Mouse (Mus musculus) adrenal gland, postnatal 36 days (tissue): Measurements from ENCODE around the gene Srarp. TPM values are rescaled to one million over a fixed set of nuclear protein-coding genes. Genes with fewer than 3 reads are reported as not detected.

Source experiments
- DNase-seq, 2 experiments: peaks; one replicate each; pipeline ENCODE4 v3.0.0; 2021; ENCODE audit warnings: mixed read lengths in 1 of 2
- total RNA-seq, 2 experiments: library from RNA; stranded (reverse); gene quantifications; 2 replicates each; pipeline ENCODE4 v1.2.3; 2021

Srarp gene
- total RNA-seq, 2 experiments from 2014 or later, result not detected

- DNase-seq, result no peak
Observed at GRCm38 (mm10) chr4:141389366-141390150, 46.3 kb downstream of the Srarp start.

- no peak for DNase-seq
Observed at GRCm38 (mm10) chr4:141387933-141388332, 48.0 kb downstream of the Srarp start.

DNA sequence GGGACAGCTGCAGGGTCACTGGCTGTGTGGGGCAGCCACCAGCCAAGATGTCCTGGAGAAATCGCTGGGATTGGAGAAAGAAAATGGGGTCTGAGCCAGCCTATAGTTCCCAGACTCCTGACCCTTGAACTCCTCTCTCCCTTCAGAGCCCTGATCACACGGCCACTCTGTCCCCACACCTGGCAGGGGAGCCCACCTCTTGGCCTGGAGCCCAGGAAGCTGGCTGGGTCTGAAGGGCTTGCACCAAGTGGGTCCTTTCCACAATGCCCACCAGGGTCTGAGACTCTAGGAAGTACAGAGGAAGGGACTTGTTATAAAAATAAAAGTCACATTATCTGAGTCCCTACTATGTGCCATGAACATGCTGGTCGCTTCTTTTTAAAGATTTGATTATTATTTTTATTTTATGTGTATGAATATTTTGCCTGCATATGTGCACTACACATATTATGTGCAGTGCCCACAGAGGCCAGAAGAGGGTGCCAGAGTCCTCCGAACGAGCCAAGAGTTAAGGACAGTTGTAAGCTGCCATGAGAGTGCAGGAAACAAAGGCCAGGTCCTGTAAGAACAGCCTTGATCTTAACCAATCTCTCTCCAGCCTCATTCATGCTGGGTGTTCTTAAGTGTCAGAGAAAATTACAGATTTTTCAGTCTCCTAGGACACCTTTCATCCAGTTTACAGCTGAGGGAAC is 48.7 kb downstream of the Srarp start:
- DNase-seq, result peak; percentile 79 to 82

DNA sequence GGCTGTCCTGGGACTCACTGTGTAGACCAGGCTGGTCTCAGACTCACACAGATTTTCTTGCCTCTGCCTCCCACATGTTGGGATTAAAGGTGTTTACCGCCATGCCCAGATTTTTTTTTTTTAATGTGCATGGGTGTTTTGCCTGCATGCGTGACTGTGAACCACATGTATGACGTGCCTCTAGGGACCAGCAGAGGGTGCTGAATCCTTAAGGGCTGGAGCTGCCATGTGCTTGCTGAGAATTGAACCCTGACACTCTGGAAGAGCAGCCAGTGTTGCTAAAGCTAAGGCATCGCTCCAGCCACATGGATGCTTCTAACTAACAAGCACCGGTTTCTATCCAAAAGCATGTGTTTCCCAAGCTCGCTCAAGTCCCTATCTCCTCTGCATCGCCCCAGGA is 49.8 kb downstream of the Srarp start:
- DNase-seq, result no peak

DNA sequence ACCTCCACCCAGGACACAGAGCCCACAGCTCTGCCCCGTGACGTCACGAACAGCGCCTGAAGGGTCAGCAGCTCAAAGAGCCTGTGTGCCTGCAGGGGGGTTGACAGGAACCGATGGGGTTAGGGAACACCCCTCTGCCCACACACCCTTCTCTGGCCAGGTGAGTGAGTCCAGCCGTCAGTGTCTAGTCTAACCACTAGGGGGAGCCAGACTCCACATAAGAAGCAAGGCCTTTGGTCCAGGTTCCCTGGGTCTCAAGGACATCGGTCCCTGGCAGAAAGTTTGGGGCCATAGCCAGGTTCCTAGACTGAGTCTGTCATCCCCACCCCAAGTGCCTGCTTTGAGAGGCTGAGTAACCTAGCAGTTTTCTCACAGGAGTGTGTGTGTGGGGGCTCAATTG is 50.6 kb downstream of the Srarp start:
- peak; percentile 59 to 69 for DNase-seq

Other genes starting within 250 kb of the Srarp start
- gene Rsg1, start 222.1 kb downstream of the Srarp start, total RNA-seq, result 1 to 10 TPM in 1 of 2 experiments, under 1 TPM in 1; 0.96 to 1.2 TPM
- gene Arhgef19, start 196.6 kb downstream of the Srarp start, total RNA-seq, result 10 to 100 TPM; 31.2 to 75.4 TPM
- gene Epha2, start 134.9 kb downstream of the Srarp start, total RNA-seq, result 10 to 100 TPM; 14.4 to 23.6 TPM
- 1 to 10 TPM; 1.8 to 2.7 TPM for gene Fam131c, start 67.9 kb downstream of the Srarp start, total RNA-seq
- gene Clcnka, start 37.4 kb downstream of the Srarp start, total RNA-seq, result not detected
- gene Clcnkb, start 20.1 kb downstream of the Srarp start, total RNA-seq, result not detected
- under 1 TPM; 0.33 to 0.46 TPM for gene Hspb7, start 15.3 kb downstream of the Srarp start, total RNA-seq
- gene Zbtb17, start 8.5 kb upstream of the Srarp start, total RNA-seq, result 10 to 100 TPM; 14.8 to 18.7 TPM
- gene Spen, start 102.5 kb upstream of the Srarp start, total RNA-seq, result 10 to 100 TPM; 49.9 to 58.3 TPM
- 10 to 100 TPM in 1 of 2 experiments, 1 to 10 TPM in 1; 9.5 to 12.9 TPM for gene Fblim1, start 170.0 kb upstream of the Srarp start, total RNA-seq
- gene Tmem82, start 182.5 kb upstream of the Srarp start, total RNA-seq, result 1 to 10 TPM in 1 of 2 experiments, under 1 TPM in 1; 0.79 to 1.3 TPM
- gene Slc25a34, start 187.7 kb upstream of the Srarp start, total RNA-seq, result 1 to 10 TPM; 3.0 to 7.0 TPM
- 10 to 100 TPM; 46.0 to 65.8 TPM for gene Plekhm2, start 228.8 kb upstream of the Srarp start, total RNA-seq
- gene Rsc1a1, start 249.5 kb upstream of the Srarp start, total RNA-seq, result 1 to 10 TPM in 1 of 2 experiments, not detected in 1; 2.4 TPM